Mouse (Mus musculus) gastrocnemius, adult 8-10 months (tissue): Measurements from ENCODE around the gene Epha6. TPM values are rescaled to one million over a fixed set of nuclear protein-coding genes. Genes with fewer than 3 reads are reported as not detected.
"Not testable (repeated sequence)": the region's sequence is repeated elsewhere in the genome, so short reads cannot be mapped to it uniquely, and the experiment has no call there.

Experiments
- DNase-seq, 2 experiments: peaks; one replicate each; pipeline ENCODE4 v3.0.0; 2022; ENCODE audit warnings: low spot score in 2 of 2
- total RNA-seq, 4 experiments: library from RNA; stranded (reverse); gene quantifications; 2 replicates each; pipeline ENCODE4 v1.2.4; 2022

Epha6 gene
- total RNA-seq, 4 experiments from 2014 or later: not detected

- DNase-seq: no peak
Measured at GRCm38 (mm10) chr16:60006857-60007568, 598.3 kb downstream of the Epha6 start.

- no peak for DNase-seq
Measured at GRCm38 (mm10) chr16:59969816-59970215, 635.5 kb downstream of the Epha6 start.

GRCm38 (mm10) chr16:59955731-59956130, 649.6 kb downstream of the Epha6 start:
- no peak for DNase-seq

GRCm38 (mm10) chr16:59923696-59924095, 681.6 kb downstream of the Epha6 start:
- no peak for DNase-seq

GRCm38 (mm10) chr16:59880073-59880472, 725.3 kb downstream of the Epha6 start:
- DNase-seq: no peak

GRCm38 (mm10) chr16:59871792-59872191, 733.5 kb downstream of the Epha6 start:
- DNase-seq: no peak

- DNase-seq: no peak
Measured at GRCm38 (mm10) chr16:59854160-59854717, 751.1 kb downstream of the Epha6 start.

- DNase-seq: no peak
Measured at GRCm38 (mm10) chr16:59852689-59853088, 752.6 kb downstream of the Epha6 start.

GRCm38 (mm10) chr16:59846574-59846973, 758.8 kb downstream of the Epha6 start:
- no peak for DNase-seq

GRCm38 (mm10) chr16:59836778-59837177, 768.6 kb downstream of the Epha6 start:
- DNase-seq: no peak

GRCm38 (mm10) chr16:59836304-59836703, 769.0 kb downstream of the Epha6 start:
- no peak for DNase-seq

GRCm38 (mm10) chr16:59832468-59832867, 772.9 kb downstream of the Epha6 start:
- DNase-seq: no peak

- DNase-seq: no peak
Measured at GRCm38 (mm10) chr16:59829655-59830054, 775.7 kb downstream of the Epha6 start.

- DNase-seq: not testable (repeated sequence)
Measured at GRCm38 (mm10) chr16:59799790-59800189, 805.5 kb downstream of the Epha6 start.

- no peak for DNase-seq
Measured at GRCm38 (mm10) chr16:59772297-59772696, 833.0 kb downstream of the Epha6 start.

- DNase-seq: no peak
Measured at GRCm38 (mm10) chr16:59770421-59770820, 834.9 kb downstream of the Epha6 start.

GRCm38 (mm10) chr16:59769936-59770335, 835.4 kb downstream of the Epha6 start:
- DNase-seq: no peak

GRCm38 (mm10) chr16:59760875-59761274, 844.5 kb downstream of the Epha6 start:
- no peak for DNase-seq

GRCm38 (mm10) chr16:59750905-59751304, 854.4 kb downstream of the Epha6 start:
- no peak for DNase-seq

- DNase-seq: no peak
Measured at GRCm38 (mm10) chr16:59743669-59744068, 861.7 kb downstream of the Epha6 start.

GRCm38 (mm10) chr16:59715524-59715923, 889.8 kb downstream of the Epha6 start:
- no peak for DNase-seq

GRCm38 (mm10) chr16:59693230-59693629, 912.1 kb downstream of the Epha6 start:
- DNase-seq: no peak

- DNase-seq: no peak
Measured at GRCm38 (mm10) chr16:59689120-59689519, 916.2 kb downstream of the Epha6 start.
